Mouse (Mus musculus) midbrain, postnatal 0 days (tissue): ENCODE data around the gene Otub2. TPM values are rescaled to one million over a fixed set of nuclear protein-coding genes. Genes with fewer than 3 reads are reported as not detected.
A peak's percentile ranks its signal among the peaks of the same experiment; 100 is the strongest.

ENCODE experiments used
- ATAC-seq: fragments of 200-750 bp; cut with Nextera tagmentation; 2 replicates; pipeline ENCODE4 v1.8.0; 2017; ENCODE audit warnings: moderate number of reproducible peaks, mild to moderate bottlenecking, moderate TSS enrichment, moderate library complexity; ENCODE audit not compliant: low FRiP score
- DNase-seq: peaks from one replicate; pipeline ENCODE4 v3.0.0-alpha.2; 2015; ENCODE audit warnings: low spot score
- H3K27ac ChIP-seq: fragments of 300-500 bp; sonication (generic); 2 replicates; pipeline ENCODE4 v1.5.1; 2014; ENCODE audit warnings: low read depth, mild to moderate bottlenecking, low read length, mixed read lengths
- H3K27me3 ChIP-seq: fragments of 300-500 bp; sonication (generic); 2 replicates; pipeline ENCODE4 v1.6.1; 2014; ENCODE audit warnings: low read length, control low read depth, mixed read lengths; ENCODE audit not compliant: insufficient read depth
- H3K36me3 ChIP-seq: fragments of 300-500 bp; sonication (generic); 2 replicates; pipeline ENCODE4 v1.6.1; 2014; ENCODE audit warnings: low read length, control low read depth, mixed read lengths; ENCODE audit not compliant: insufficient read depth
- H3K4me1 ChIP-seq: fragments of 300-500 bp; sonication (generic); 2 replicates; pipeline ENCODE4 v1.6.1; 2014; ENCODE audit warnings: mild to moderate bottlenecking, control low read depth, antibody characterized with exemption, low read length, mixed read lengths; ENCODE audit not compliant: insufficient read depth
- H3K4me2 ChIP-seq: fragments of 300-500 bp; sonication (generic); 2 replicates; pipeline ENCODE4 v1.6.1; 2014; ENCODE audit warnings: low read depth, mild to moderate bottlenecking, low read length, mixed read lengths; ENCODE audit not compliant: poor library complexity, severe bottlenecking
- H3K4me3 ChIP-seq: fragments of 300-500 bp; sonication (generic); 2 replicates; pipeline ENCODE4 v1.5.1; 2014; ENCODE audit warnings: low read depth, mild to moderate bottlenecking, low read length, moderate library complexity
- H3K9ac ChIP-seq: fragments of 300-500 bp; sonication (generic); replicated peaks from 2 replicates; pipeline ENCODE4 v1.6.1; 2014; ENCODE audit warnings: mild to moderate bottlenecking, low read length, moderate library complexity, mixed read lengths; ENCODE audit not compliant: poor library complexity, severe bottlenecking
- H3K9me3 ChIP-seq: fragments of 300-500 bp; sonication (generic); 2 replicates; pipeline ENCODE4 v1.6.1; 2016; ENCODE audit warnings: low read length, control low read depth
- CTCF ChIP-seq: IDR thresholded peaks from 2 replicates; pipeline ENCODE4 v1.5.1; 2016; ENCODE audit warnings: antibody characterized with exemption, mild to moderate bottlenecking
- WGBS: fragments of 180-500 bp; shearing (Covaris S2); extraction: QIAGEN DNeasy Blood & Tissue Kit; methylation state at CpG from one replicate; pipeline ENCODE4 v1.1.7; 2014; 5-methylcytosine and 5-hydroxymethylcytosine counted together
- polyA plus RNA-seq: library from polyadenylated mRNA; unstranded; fragments of >200 nt; fragmentation: Nextera tagmentation; extraction: Ambion mirVana; gene quantifications from 2 replicates; pipeline ENCODE4 v1.2.1, GENCODE M21; 2015
- total RNA-seq: library from RNA; depleted of rRNA; stranded (reverse); fragments of >200 nt; gene quantifications from 2 replicates; pipeline ENCODE4 v1.2.3, GENCODE M21; 2014

The Otub2 gene
- total and polyA plus RNA-seq, 2 experiments from 2014 or later, result 20.6 to 29.6 TPM

DNA sequence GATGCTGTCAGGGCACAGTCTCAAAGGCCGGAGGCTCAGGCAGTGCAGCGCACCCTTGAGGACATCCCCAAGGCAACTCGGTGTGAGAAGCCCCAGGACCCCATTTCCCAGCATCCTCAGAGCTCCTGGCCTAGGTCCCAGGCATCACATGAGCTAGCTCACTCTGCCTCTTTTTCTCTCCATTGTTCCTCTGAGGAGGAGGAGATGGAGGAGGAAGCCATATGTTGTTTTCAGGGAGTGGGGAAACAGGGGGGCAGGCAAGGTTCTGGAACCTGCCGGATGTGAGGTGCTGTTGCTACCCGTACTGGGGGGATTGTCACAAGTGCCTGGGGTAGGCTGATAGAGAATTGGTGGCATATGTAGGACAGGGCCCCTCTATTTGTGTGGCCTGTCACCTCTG lies 12.4 kb upstream of the Otub2 start:
- Histone ChIP-seq H3K27ac (no peak overlapping the region), H3K9me3 (no peaks in the 10 kb centered on the region), H3K27me3 (no peaks in the 10 kb centered on the region), H3K4me3 (no peak overlapping the region), H3K4me2 (no peak overlapping the region), H3K9ac (no peak overlapping the region), H3K36me3 (no peaks in the 10 kb centered on the region), H3K4me1 (no peaks in the 10 kb centered on the region)
- TF ChIP-seq CTCF, result 0 out of 2 replicates have a peak, but pooled peaks have one; percentile 15
- DNase-seq (peak; percentile 65), ATAC-seq (no peak)
- WGBS, result 52% methylated on average over 5 of the region's 5 CpGs

DNA sequence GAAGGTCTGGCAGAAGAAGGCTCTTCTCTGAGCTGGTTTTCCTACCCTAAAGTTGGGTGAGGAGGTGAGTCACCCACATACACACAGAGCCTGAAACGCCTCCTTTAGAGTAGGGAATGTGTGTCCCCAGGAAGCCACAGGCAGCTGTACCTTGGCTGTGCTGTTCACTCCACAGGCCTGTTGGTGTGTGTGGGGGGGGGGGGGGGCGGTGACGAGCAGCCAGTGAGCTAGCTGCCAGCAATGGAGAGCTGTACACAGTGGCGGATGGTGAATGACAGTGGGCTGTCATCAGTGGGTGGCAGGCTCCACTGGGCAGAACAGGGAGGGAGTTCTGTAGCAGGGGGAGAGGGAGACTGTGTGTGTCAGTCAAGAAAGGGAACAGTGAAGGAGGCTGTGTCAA lies 11.7 kb upstream of the Otub2 start:
- H3K4me2 ChIP-seq, result no peak overlapping the region
- DNase-seq (no peak), ATAC-seq (0 out of 2 replicates have a peak, but pooled peaks have one; percentile 15)
- no peaks in the 10 kb centered on the region for H3K27me3 ChIP-seq
- 66% methylated on average over 4 of the region's 4 CpGs for WGBS
- H3K36me3 ChIP-seq, result no peaks in the 10 kb centered on the region
- no peaks in the 10 kb centered on the region for H3K4me1 ChIP-seq
- no peaks in the 10 kb centered on the region for H3K9me3 ChIP-seq
- H3K4me3 ChIP-seq, result no peak overlapping the region
- no peak for TF ChIP-seq CTCF
- H3K9ac ChIP-seq, result no peak overlapping the region
- H3K27ac ChIP-seq, result no peak overlapping the region

DNA sequence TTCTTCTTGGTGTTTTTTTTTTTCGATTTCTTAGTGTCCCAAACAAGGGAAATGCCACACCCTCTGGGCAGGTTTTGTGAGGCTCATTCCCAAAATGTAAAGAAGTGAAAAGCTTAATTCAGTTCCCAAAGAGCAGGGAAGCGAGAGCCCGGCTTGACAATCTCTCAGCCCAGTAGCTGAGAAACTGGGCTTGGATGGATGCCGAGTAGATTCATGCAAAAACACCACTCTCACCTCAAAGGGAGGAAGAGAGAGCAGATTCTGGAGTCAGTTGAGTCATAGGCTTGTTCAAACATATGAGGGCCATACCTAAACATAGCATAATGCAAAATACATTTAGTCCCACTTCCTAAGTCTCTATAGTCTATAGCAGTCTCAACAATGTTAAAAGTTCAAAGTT lies 8.3 kb upstream of the Otub2 start:
- Histone ChIP-seq H3K9ac (no peak overlapping the region), H3K27ac (no peak overlapping the region), H3K27me3 (no peaks in the 10 kb centered on the region), H3K4me1 (no peaks in the 10 kb centered on the region), H3K9me3 (no peaks in the 10 kb centered on the region), H3K4me3 (no peak overlapping the region), H3K36me3 (no peaks in the 10 kb centered on the region), H3K4me2 (no peak overlapping the region)
- WGBS, result 74% methylated on average over 4 of the region's 4 CpGs
- TF ChIP-seq CTCF, result no peak
- no peak for DNase-seq
- no peak for ATAC-seq

DNA sequence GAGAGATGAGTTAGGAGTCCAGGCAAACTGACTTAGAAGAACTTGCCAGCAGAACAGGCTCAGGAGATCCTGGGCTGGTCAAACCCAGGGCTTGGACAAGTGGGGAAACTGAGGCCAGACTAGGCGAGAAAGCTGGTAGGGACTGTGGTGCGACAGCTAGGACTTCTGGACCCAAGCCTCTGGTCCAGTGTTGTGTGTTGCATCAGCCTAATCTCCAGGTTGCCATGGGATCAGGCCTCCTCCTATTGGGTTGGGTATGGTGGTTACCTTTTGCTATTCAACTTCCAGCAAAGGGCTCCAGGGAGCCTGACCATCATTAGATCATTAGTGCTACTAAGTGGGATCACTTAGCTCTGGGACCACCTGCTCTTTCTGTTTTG lies 856 bp downstream of the Otub2 start:
- Histone ChIP-seq H3K4me1 (peaks cover 9% of the 10 kb centered on the region; the same call in 1 of the 2 replicates), H3K27ac (no peak overlapping the region), H3K9me3 (no peaks in the 10 kb centered on the region), H3K36me3 (0 out of 2 replicates have a peak, but pooled peaks cover 2% of the 10 kb centered on the region), H3K9ac (peak overlapping the region; percentile 85), H3K4me2 (peak overlapping the region; percentile 90), H3K27me3 (no peaks in the 10 kb centered on the region), H3K4me3 (peak overlapping the region; percentile 61)
- no peak for TF ChIP-seq CTCF
- 41% methylated on average over 2 of the region's 2 CpGs for WGBS
- ATAC-seq, result no peak
- DNase-seq, result no peak

DNA sequence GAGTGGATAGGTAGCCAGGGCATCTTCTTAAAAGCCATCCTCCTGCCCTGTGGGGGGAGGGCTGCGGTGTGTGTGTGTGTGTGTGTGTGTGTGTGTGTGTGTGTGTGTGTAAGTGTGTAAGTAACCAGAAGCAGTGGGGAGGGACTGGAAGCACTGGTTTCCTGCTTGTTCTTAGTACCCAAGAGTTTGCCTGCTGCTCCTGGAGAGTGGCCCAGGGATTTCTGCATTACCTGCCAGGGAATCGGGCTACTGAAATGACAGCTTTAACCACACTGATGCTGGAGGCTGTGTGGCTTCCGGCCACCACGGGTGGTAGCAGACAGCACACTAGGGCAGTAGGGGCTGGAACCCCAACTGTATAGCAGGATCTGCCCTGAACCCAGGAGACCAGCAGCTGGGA lies 1.5 kb downstream of the Otub2 start:
- no peaks in the 10 kb centered on the region for H3K27me3 ChIP-seq
- no peak for DNase-seq

DNA sequence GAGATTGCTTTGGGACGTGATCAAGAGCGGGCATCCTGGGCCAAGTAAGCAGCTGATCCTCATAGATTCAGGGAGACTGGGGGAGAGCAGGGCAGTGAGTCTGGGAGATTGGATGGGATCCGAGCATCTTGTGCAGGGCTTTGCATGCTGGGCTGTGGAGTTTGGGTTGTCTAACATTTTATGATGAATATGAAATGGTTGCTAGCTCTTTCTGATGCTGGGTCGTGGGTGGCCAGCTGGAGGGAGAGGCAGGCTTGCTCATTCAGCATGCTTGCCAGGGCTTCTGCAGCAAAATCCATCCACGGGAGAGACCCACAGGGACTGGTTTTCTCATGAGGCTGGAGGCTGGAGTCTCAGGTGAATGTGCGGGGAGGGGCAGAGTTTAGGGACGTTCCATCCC lies 2.6 kb downstream of the Otub2 start:
- Histone ChIP-seq H3K36me3 (0 out of 2 replicates have a peak, but pooled peaks cover 2% of the 10 kb centered on the region), H3K4me1 (peaks cover 9% of the 10 kb centered on the region; the same call in 1 of the 2 replicates), H3K9ac (no peak overlapping the region), H3K27ac (no peak overlapping the region), H3K27me3 (no peaks in the 10 kb centered on the region), H3K4me3 (no peak overlapping the region), H3K9me3 (no peaks in the 10 kb centered on the region), H3K4me2 (no peak overlapping the region)
- no peak for TF ChIP-seq CTCF
- ATAC-seq, result no peak
- WGBS, result 94% methylated on average over 7 of the region's 7 CpGs
- no peak for DNase-seq

More for the DNA sequence above, 1.5 kb downstream of the Otub2 start:
- TF ChIP-seq CTCF, result no peak
- Histone ChIP-seq H3K36me3 (0 out of 2 replicates have a peak, but pooled peaks cover 2% of the 10 kb centered on the region), H3K9me3 (no peaks in the 10 kb centered on the region), H3K4me3 (no peak overlapping the region), H3K4me1 (peaks cover 9% of the 10 kb centered on the region; the same call in 1 of the 2 replicates), H3K27ac (no peak overlapping the region), H3K4me2 (peak overlapping the region; percentile 90; the same call in 1 of the 2 replicates), H3K9ac (no peak overlapping the region)
- WGBS, result 80% methylated on average over 4 of the region's 4 CpGs
- no peak for ATAC-seq
